Mouse (Mus musculus) brain, embryonic 14.5 days (tissue): ENCODE data around the gene Tnfsf4.

Source experiments
- CTCF ChIP-seq: fragments of 200-500 bp; IDR thresholded peaks from 2 replicates; pipeline ENCODE4 v1.5.1; 2012; ENCODE audit warnings: inconsistent platforms, mild to moderate bottlenecking, moderate library complexity, borderline replicate concordance; ENCODE audit not compliant: insufficient read depth, insufficient read length; ENCODE audit errors: extremely low read depth
- POLR2A ChIP-seq: fragments of 200-500 bp; IDR thresholded peaks from 2 replicates; pipeline ENCODE4 v1.6.1; 2012; ENCODE audit warnings: mild to moderate bottlenecking, inconsistent platforms, borderline replicate concordance; ENCODE audit not compliant: poor library complexity, insufficient read depth, insufficient read length, severe bottlenecking; ENCODE audit errors: extremely low read depth

DNA sequence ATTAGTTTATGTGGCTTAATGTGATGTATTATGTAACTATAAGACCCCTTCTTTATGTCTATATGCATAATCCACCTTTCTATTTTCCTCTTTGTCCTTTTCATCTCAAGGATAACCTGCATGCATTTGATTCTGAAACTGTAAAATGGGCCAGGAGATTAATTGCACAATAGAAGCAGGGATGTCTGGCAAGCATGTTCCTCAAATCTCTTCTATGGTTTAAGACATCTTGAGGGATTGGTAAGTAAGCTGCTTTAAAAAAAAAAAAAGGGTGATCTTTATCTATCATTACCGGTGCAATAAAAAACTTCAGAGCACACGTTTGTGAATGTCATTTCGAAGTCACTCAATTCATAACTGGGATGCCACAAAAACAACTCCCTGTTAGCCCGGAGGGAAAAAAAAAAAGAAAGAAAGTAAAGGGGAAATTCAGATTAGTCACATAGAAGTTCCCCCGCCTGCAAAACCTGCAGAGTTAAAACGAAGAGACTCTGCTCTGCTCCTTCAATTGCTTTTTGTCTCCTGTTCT lies at the start of gene Tnfsf4:
- no peak for TF ChIP-seq POLR2A
- no peak for TF ChIP-seq CTCF
